Mouse (Mus musculus) MEL (cell line): ENCODE results near the gene Tldc2. TPM values are rescaled to one million over a fixed set of nuclear protein-coding genes. Genes with fewer than 3 reads are reported as not detected.

Experiments
- DNase-seq: peaks from one replicate; pipeline ENCODE4 v3.0.0; 2011; ENCODE audit warnings: low read depth, low spot score
- H3K27ac ChIP-seq: 2 replicates; pipeline ENCODE4 v1.5.1; 2012; ENCODE audit warnings: low read depth, mild to moderate bottlenecking, control low read depth, low read length, moderate library complexity; ENCODE audit not compliant: control insufficient read depth
- H3K27me3 ChIP-seq, 2 experiments: fragments of 150-350 bp in 1 of 2; sonication (generic) in 1 of 2; 2 replicates each; pipeline ENCODE4 v1.6.1; 2012; ENCODE audit warnings: low read length in 2 of 2, mild to moderate bottlenecking in 2 of 2, improper control_type of control experiment in 1 of 2, moderate library complexity in 1 of 2; ENCODE audit not compliant: insufficient read depth in 2 of 2, control insufficient read depth in 1 of 2
- H3K36me3 ChIP-seq, 2 experiments: 2 replicates each; pipeline ENCODE4 v1.6.1; 2012 to 2014; ENCODE audit warnings: low read length in 2 of 2, improper control_type of control experiment in 1 of 2, inconsistent platforms in 1 of 2, mild to moderate bottlenecking in 1 of 2; ENCODE audit not compliant: insufficient read depth in 2 of 2, control insufficient read depth in 1 of 2
- H3K4me1 ChIP-seq, 2 experiments: fragments of 150-350 bp in 1 of 2; sonication (generic) in 1 of 2; 2 replicates each; pipeline ENCODE4 v1.6.1; 2012; ENCODE audit warnings: low read length in 2 of 2, improper control_type of control experiment in 1 of 2, mild to moderate bottlenecking in 1 of 2; ENCODE audit not compliant: insufficient read depth in 2 of 2, control insufficient read depth in 1 of 2
- H3K4me3 ChIP-seq, 2 experiments: fragments of 150-350 bp in 1 of 2; sonication (generic) in 1 of 2; 2 replicates each; pipeline ENCODE4 v1.5.1; 2012; ENCODE audit warnings: low read depth in 2 of 2, low read length in 2 of 2, mild to moderate bottlenecking in 2 of 2, moderate library complexity in 2 of 2, control low read depth in 1 of 2, improper control_type of control experiment in 1 of 2; ENCODE audit not compliant: control insufficient read depth in 1 of 2, insufficient read depth in 1 of 2
- H3K79me2 ChIP-seq: 2 replicates; pipeline ENCODE4 v1.6.1; 2012; ENCODE audit warnings: mild to moderate bottlenecking, low read length, moderate library complexity; ENCODE audit not compliant: control insufficient read depth, poor library complexity, insufficient read depth
- H3K9ac ChIP-seq: 2 replicates; pipeline ENCODE4 v1.6.1; 2012; ENCODE audit warnings: low read depth, mild to moderate bottlenecking, control low read depth, low read length, moderate library complexity; ENCODE audit not compliant: control insufficient read depth, poor library complexity, severe bottlenecking
- H3K9me3 ChIP-seq: fragments of 150-350 bp; sonication (generic); replicated peaks from 2 replicates; pipeline ENCODE4 v1.6.1; 2012; ENCODE audit warnings: mild to moderate bottlenecking, low read length, improper control_type of control experiment, moderate library complexity; ENCODE audit not compliant: insufficient read depth
- BHLHE40 ChIP-seq: IDR thresholded peaks from 2 replicates; pipeline ENCODE4 v1.6.1; 2012; ENCODE audit warnings: low read depth, mild to moderate bottlenecking, inconsistent platforms, low read length, improper control_type of control experiment, borderline replicate concordance
- CHD2 ChIP-seq: IDR thresholded peaks from 2 replicates; pipeline ENCODE4 v1.6.1; 2011; ENCODE audit warnings: low read length, improper control_type of control experiment
- ETS1 ChIP-seq: IDR thresholded peaks from 2 replicates; pipeline ENCODE4 v1.6.1; 2012; ENCODE audit warnings: low read depth, mild to moderate bottlenecking, inconsistent platforms, low read length, improper control_type of control experiment, moderate library complexity
- GATA1 ChIP-seq: IDR thresholded peaks from 2 replicates; pipeline ENCODE4 v1.6.1; 2011; ENCODE audit warnings: low read depth, low read length, improper control_type of control experiment
- HCFC1 ChIP-seq: IDR thresholded peaks from 2 replicates; pipeline ENCODE4 v1.6.1; 2012; ENCODE audit warnings: low read depth, mild to moderate bottlenecking, inconsistent platforms, low read length, improper control_type of control experiment, moderate library complexity
- JUND ChIP-seq: IDR thresholded peaks from 2 replicates; pipeline ENCODE4 v1.6.1; 2011; ENCODE audit warnings: low read depth, mild to moderate bottlenecking, improper control_type of control experiment, low read length
- MAFK ChIP-seq: IDR thresholded peaks from 2 replicates; pipeline ENCODE4 v1.6.1; 2011; ENCODE audit warnings: low read depth, mild to moderate bottlenecking, low read length, improper control_type of control experiment, borderline replicate concordance
- MAZ ChIP-seq: IDR thresholded peaks from 2 replicates; pipeline ENCODE4 v1.6.1; 2012; ENCODE audit warnings: low read depth, mild to moderate bottlenecking, inconsistent platforms, low read length, improper control_type of control experiment
- MYB ChIP-seq: IDR thresholded peaks from 2 replicates; pipeline ENCODE4 v1.6.1; 2011; ENCODE audit warnings: mild to moderate bottlenecking, low read depth, low read length, improper control_type of control experiment
- NELFE ChIP-seq: IDR thresholded peaks from 2 replicates; pipeline ENCODE4 v1.6.1; 2011; ENCODE audit warnings: low read depth, low read length, improper control_type of control experiment
- NRF1 ChIP-seq: IDR thresholded peaks from 2 replicates; pipeline ENCODE4 v1.6.1; 2014; ENCODE audit warnings: low read depth, mild to moderate bottlenecking, inconsistent platforms, low read length, improper control_type of control experiment, moderate library complexity; ENCODE audit not compliant: poor library complexity, insufficient read depth, severe bottlenecking
- POLR2A ChIP-seq, 2 experiments: IDR thresholded peaks; 2 replicates each; pipeline ENCODE4 v1.6.1; 2011 to 2012; ENCODE audit warnings: low read length in 2 of 2, mild to moderate bottlenecking in 2 of 2, control low read depth in 1 of 2, improper control_type of control experiment in 1 of 2, low read depth in 1 of 2, moderate library complexity in 1 of 2; ENCODE audit not compliant: control insufficient read depth in 1 of 2, insufficient read depth in 1 of 2, poor library complexity in 1 of 2
- POLR2AphosphoS5 ChIP-seq: IDR thresholded peaks from 2 replicates; pipeline ENCODE4 v1.6.1; 2012; ENCODE audit warnings: low read depth, borderline replicate concordance, mild to moderate bottlenecking, inconsistent platforms, low read length, moderate library complexity, mixed read lengths
- RCOR1 ChIP-seq: IDR thresholded peaks from 2 replicates; pipeline ENCODE4 v1.6.1; 2012; ENCODE audit warnings: low read depth, mild to moderate bottlenecking, inconsistent platforms, low read length, improper control_type of control experiment
- SIN3A ChIP-seq: IDR thresholded peaks from 2 replicates; pipeline ENCODE4 v1.6.1; 2012; ENCODE audit warnings: low read length, improper control_type of control experiment, inconsistent platforms
- SMC3 ChIP-seq: IDR thresholded peaks from 2 replicates; pipeline ENCODE4 v1.6.1; 2011; ENCODE audit warnings: low read depth, low read length, improper control_type of control experiment
- TAL1 ChIP-seq: IDR thresholded peaks from 2 replicates; pipeline ENCODE4 v1.6.1; 2012; ENCODE audit warnings: mild to moderate bottlenecking, inconsistent platforms, low read length, moderate library complexity, mixed read lengths
- TBP ChIP-seq: IDR thresholded peaks from 2 replicates; pipeline ENCODE4 v1.8.0; 2011; ENCODE audit warnings: low read depth, low read length, improper control_type of control experiment
- TCF12 ChIP-seq: IDR thresholded peaks from 2 replicates; pipeline ENCODE4 v1.6.1; 2014; ENCODE audit warnings: low read depth, mild to moderate bottlenecking, inconsistent platforms, low read length, improper control_type of control experiment, moderate library complexity
- UBTF ChIP-seq: IDR thresholded peaks from 2 replicates; pipeline ENCODE4 v1.6.1; 2012; ENCODE audit warnings: low read depth, mild to moderate bottlenecking, inconsistent platforms, low read length, improper control_type of control experiment, moderate library complexity, borderline replicate concordance; ENCODE audit not compliant: insufficient read depth
- USF2 ChIP-seq, 2 experiments: IDR thresholded peaks; 2 replicates each; pipeline ENCODE4 v1.6.1; 2011 to 2012; ENCODE audit warnings: improper control_type of control experiment in 2 of 2, low read length in 2 of 2, borderline replicate concordance in 1 of 2, inconsistent platforms in 1 of 2, low read depth in 1 of 2, mild to moderate bottlenecking in 1 of 2; ENCODE audit not compliant: insufficient read depth in 1 of 2
- ZC3H11A ChIP-seq: IDR thresholded peaks from 2 replicates; pipeline ENCODE4 v1.6.1; 2012; ENCODE audit warnings: low read depth, mild to moderate bottlenecking, inconsistent platforms, low read length, improper control_type of control experiment
- ZNF384 ChIP-seq: IDR thresholded peaks from 2 replicates; pipeline ENCODE4 v1.6.1; 2012; ENCODE audit warnings: low read depth, mild to moderate bottlenecking, inconsistent platforms, low read length, improper control_type of control experiment
- polyA plus RNA-seq, 2 experiments: library from polyadenylated mRNA; stranded (reverse) in 1 of 2; unstranded in 1 of 2; fragments of >175 nt in 1 of 2; fragments of >200 nt in 1 of 2; gene quantifications; 2 replicates each; pipeline versions ENCODE4 v1.2.1 to v1.2.4; 2012; ENCODE audit warnings: low replicate concordance in 2 of 2, low read depth in 1 of 2; ENCODE audit not compliant: insufficient read length in 2 of 2, insufficient read depth in 1 of 2, missing spikeins in 1 of 2
- total RNA-seq: library from RNA; depleted of rRNA; stranded (reverse); fragments of 300-350 nt; gene quantifications from 2 replicates; pipeline ENCODE4 v1.2.3, GENCODE M21; 2012

The Tldc2 gene
- total and polyA plus RNA-seq, 3 experiments = not detected

GRCm38 (mm10) chr2:157069755-157070315 is 17.0 kb upstream of the Tldc2 start:
- Histone ChIP-seq H3K4me3 (no peak overlapping the region), H3K79me2 (no peaks in the 10 kb centered on the region), H3K9me3 (no peaks in the 10 kb centered on the region), H3K27me3 (peaks cover 0 to 3% of the 10 kb centered on the region in 2 experiments; a peak in 3 of 4 replicates), H3K27ac (no peak overlapping the region), H3K4me1 (no peaks in the 10 kb centered on the region), H3K36me3 (no peaks in the 10 kb centered on the region), H3K9ac (no peak overlapping the region)
- no peak for DNase-seq
- no peak for TF ChIP-seq MAZ
- TF ChIP-seq TAL1 = no peak
- no peak for TF ChIP-seq POLR2AphosphoS5
- no peak for TF ChIP-seq MAFK
- TF ChIP-seq HCFC1 = no peak
- TF ChIP-seq NRF1 = no peak
- no peak for TF ChIP-seq TBP
- no peak for TF ChIP-seq JUND
- no peak for TF ChIP-seq UBTF
- TF ChIP-seq MYB = no peak
- TF ChIP-seq RCOR1 = no peak
- TF ChIP-seq USF2 (IDR thresholded peaks at IDR 0.05; ENCODE audit: borderline replicate concordance in 1 of 2, insufficient read depth in 1 of 2, low read depth in 1 of 2, low read length in 2 of 2) = no peak
- TF ChIP-seq ZNF384 = no peak
- TF ChIP-seq SIN3A = no peak
- TF ChIP-seq GATA1 = no peak
- TF ChIP-seq SMC3 = no peak
- no peak for TF ChIP-seq BHLHE40

GRCm38 (mm10) chr2:157070365-157070764 is 16.5 kb upstream of the Tldc2 start:
- Histone ChIP-seq H3K27ac (no peak overlapping the region), H3K4me3 (no peak overlapping the region), H3K9me3 (no peaks in the 10 kb centered on the region), H3K36me3 (no peaks in the 10 kb centered on the region), H3K4me1 (no peaks in the 10 kb centered on the region), H3K79me2 (no peaks in the 10 kb centered on the region), H3K9ac (no peak overlapping the region), H3K27me3 (peaks cover 0 to 2% of the 10 kb centered on the region in 2 experiments; a peak in 2 of 4 replicates)
- no peak for DNase-seq
- TF ChIP-seq ZNF384 (no peak), ETS1 (no peak), POLR2A (IDR thresholded peaks at IDR 0.05; ENCODE audit: control insufficient read depth in 1 of 2, insufficient read depth in 1 of 2, low read depth in 1 of 2, low read length in 2 of 2, poor library complexity in 1 of 2) (no peak), MYB (no peak), USF2 (IDR thresholded peaks at IDR 0.05; ENCODE audit: borderline replicate concordance in 1 of 2, insufficient read depth in 1 of 2, low read depth in 1 of 2, low read length in 2 of 2) (no peak), TAL1 (no peak), NELFE (no peak), TCF12 (no peak), ZC3H11A (no peak), UBTF (no peak), CHD2 (no peak)
